Mouse (Mus musculus): ENCODE measurements around the gene Otulinl.

GRCm38 (mm10) chr15:27723746-27724145 lies 42.4 kb upstream of the Otulinl start:
- no peak for TF ChIP-seq CTCF (IDR thresholded peaks at IDR 0.05; ENCODE audit: low read depth)
- no peak for TF ChIP-seq EP300 (IDR thresholded peaks at IDR 0.05; ENCODE audit: low read depth)
